Mouse (Mus musculus) embryonic facial prominence, embryonic 11.5 days (tissue): Measurements from ENCODE around the gene Gm49383. TPM values are rescaled to one million over a fixed set of nuclear protein-coding genes. Genes with fewer than 3 reads are reported as not detected.
A peak's percentile ranks its signal among the peaks of the same experiment; 100 is the strongest.

Source experiments
- ATAC-seq: fragments of 200-750 bp; cut with Nextera tagmentation; replicated peaks from 2 replicates; pipeline ENCODE4 v1.8.0; 2017; ENCODE audit warnings: low read depth; ENCODE audit not compliant: insufficient number of reproducible peaks, low FRiP score, low TSS enrichment
- DNase-seq: peaks from one replicate; pipeline ENCODE4 v3.0.0-alpha.2; 2015; ENCODE audit warnings: low spot score
- H3K27ac ChIP-seq: fragments of 300-500 bp; sonication (generic); replicated peaks from 2 replicates; pipeline ENCODE4 v1.5.1; 2014; ENCODE audit warnings: mild to moderate bottlenecking, low read depth, low read length, control low read depth
- H3K27me3 ChIP-seq: fragments of 300-500 bp; sonication (generic); 2 replicates; pipeline ENCODE4 v1.6.1; 2014; ENCODE audit warnings: mild to moderate bottlenecking, low read length, moderate library complexity, mixed read lengths; ENCODE audit not compliant: control insufficient read depth, insufficient read depth
- H3K36me3 ChIP-seq: fragments of 300-500 bp; sonication (generic); replicated peaks from 2 replicates; pipeline ENCODE4 v1.6.1; 2014; ENCODE audit warnings: low read depth, mild to moderate bottlenecking, low read length, moderate library complexity, mixed read lengths; ENCODE audit not compliant: control insufficient read depth, insufficient read depth
- H3K4me1 ChIP-seq: fragments of 300-500 bp; sonication (generic); 2 replicates; pipeline ENCODE4 v1.6.1; 2014; ENCODE audit warnings: low read length, mixed read lengths; ENCODE audit not compliant: control insufficient read depth, insufficient read depth
- H3K4me2 ChIP-seq: fragments of 300-500 bp; sonication (generic); 2 replicates; pipeline ENCODE4 v1.6.1; 2014; ENCODE audit warnings: low read depth, mild to moderate bottlenecking, control low read depth, low read length, moderate library complexity
- H3K4me3 ChIP-seq: fragments of 300-500 bp; sonication (generic); 2 replicates; pipeline ENCODE4 v1.5.1; 2014; ENCODE audit warnings: low read depth, low read length, control low read depth
- H3K9ac ChIP-seq: fragments of 300-500 bp; sonication (generic); replicated peaks from 2 replicates; pipeline ENCODE4 v1.6.1; 2014; ENCODE audit warnings: mild to moderate bottlenecking, control low read depth, low read length
- H3K9me3 ChIP-seq: fragments of 300-500 bp; sonication (generic); replicated peaks from 2 replicates; pipeline ENCODE4 v1.6.1; 2016; ENCODE audit warnings: mild to moderate bottlenecking, low read length, inconsistent platforms, mixed read lengths; ENCODE audit not compliant: control insufficient read depth
- WGBS: fragments of 180-500 bp; shearing (Covaris S2); extraction: QIAGEN DNeasy Blood & Tissue Kit; methylation state at CpG from one replicate; pipeline ENCODE4 v1.1.7; 2014; 5-methylcytosine and 5-hydroxymethylcytosine counted together
- polyA plus RNA-seq: library from polyadenylated mRNA; unstranded; fragments of >200 nt; fragmentation: Nextera tagmentation; extraction: Ambion mirVana; gene quantifications from 2 replicates; pipeline ENCODE4 v1.2.1, GENCODE M21; 2014

Gene Gm49383
- polyA plus RNA-seq, 1 experiment from 2014 or later = 43.7 TPM

DNA sequence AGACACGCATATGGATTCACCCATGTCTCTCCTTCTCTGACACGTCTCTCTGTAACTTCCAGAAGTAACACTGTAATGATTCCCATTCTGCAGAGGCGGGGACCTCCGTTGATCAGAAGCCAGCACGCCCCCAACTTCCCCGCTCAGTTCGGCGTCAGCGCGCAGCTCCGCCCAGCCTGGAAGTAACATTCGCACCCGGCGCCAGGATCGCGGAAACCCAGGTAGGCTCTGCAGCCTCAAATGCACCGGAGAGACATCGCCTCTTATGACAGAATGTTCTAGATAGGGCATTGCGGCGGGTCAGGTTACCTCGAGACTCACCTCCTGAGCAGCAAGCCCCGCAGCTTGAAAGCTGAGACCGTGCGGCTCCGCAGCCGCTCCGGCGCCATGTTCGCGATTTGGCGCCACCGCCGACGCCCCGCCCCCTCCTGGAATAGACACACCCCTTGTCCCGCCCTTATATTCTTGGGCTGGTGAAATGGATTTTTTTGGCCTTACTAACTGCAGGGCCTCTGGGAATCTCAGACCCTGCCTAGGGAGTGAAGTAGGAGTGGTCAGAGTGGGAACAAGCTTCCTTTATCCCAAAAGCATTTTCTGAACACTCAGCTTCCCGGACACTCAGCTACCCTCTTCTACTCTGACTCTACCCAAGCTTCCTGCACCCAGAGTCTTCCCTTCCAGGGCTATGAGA is 31.0 kb upstream of the Gm49383 start, which contains the start of gene Pole2:
Gene Pole2 (minus strand): TSS at position 420 of the 691 bp plus-strand sequence.
- H3K36me3 ChIP-seq = no peaks in the 10 kb centered on the region
- under 1% methylated on average over 37 of the region's 37 CpGs for WGBS
- no peaks in the 10 kb centered on the region for H3K4me1 ChIP-seq
- peak within 1 kb of the TSS; percentile 53 for H3K4me3 ChIP-seq
- peak within 1 kb of the TSS; percentile 57 for H3K27ac ChIP-seq
- no peaks in the 10 kb centered on the region for H3K9me3 ChIP-seq
- no peaks in the 10 kb centered on the region for H3K27me3 ChIP-seq
- ATAC-seq = peak; percentile 91
- peak; percentile 90 for DNase-seq
- H3K9ac ChIP-seq = peak within 1 kb of the TSS; percentile 72
- H3K4me2 ChIP-seq = peak within 1 kb of the TSS; percentile 44

DNA sequence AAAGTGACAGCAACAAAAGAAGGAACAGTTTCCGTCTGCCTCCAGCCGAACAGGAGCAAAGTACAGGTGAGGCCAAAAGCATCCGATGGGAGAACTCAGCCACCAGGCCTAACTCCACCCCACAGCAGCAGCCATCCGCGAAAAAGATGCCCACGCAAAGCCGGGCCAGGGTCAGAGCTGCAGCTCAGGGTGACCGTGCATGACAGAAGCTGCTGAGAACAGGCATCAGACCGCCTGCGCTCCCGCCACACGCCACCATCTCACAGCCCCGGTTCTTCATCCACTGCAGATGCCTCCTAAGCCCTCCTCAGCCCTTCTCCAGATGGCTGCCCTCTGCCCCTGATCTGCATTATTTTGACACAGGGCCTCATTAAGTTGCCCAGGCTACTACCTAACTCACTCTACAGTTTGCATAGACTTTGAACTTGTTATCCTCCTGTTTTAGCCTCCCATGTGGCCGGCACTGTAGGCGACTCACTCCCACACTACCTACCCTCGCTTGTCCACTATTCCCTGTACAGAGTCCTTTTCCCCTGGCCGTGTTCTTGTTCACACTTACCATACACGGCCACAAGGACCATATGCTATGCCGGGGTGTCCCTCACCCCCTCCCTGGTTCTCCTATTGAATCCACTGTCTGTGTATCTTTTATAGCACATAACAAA is 23.8 kb upstream of the Gm49383 start:
- DNase-seq (no peak), ATAC-seq (no peak)
- no peak overlapping the region for H3K4me3 ChIP-seq
- H3K27me3 ChIP-seq = no peaks in the 10 kb centered on the region
- H3K9ac ChIP-seq = no peak overlapping the region
- H3K9me3 ChIP-seq = no peaks in the 10 kb centered on the region
- no peaks in the 10 kb centered on the region; the same call in 1 of the 2 replicates for H3K36me3 ChIP-seq
- no peak overlapping the region for H3K4me2 ChIP-seq
- H3K4me1 ChIP-seq = no peaks in the 10 kb centered on the region
- H3K27ac ChIP-seq = no peak overlapping the region
- 92% methylated on average over 19 of the region's 19 CpGs for WGBS

DNA sequence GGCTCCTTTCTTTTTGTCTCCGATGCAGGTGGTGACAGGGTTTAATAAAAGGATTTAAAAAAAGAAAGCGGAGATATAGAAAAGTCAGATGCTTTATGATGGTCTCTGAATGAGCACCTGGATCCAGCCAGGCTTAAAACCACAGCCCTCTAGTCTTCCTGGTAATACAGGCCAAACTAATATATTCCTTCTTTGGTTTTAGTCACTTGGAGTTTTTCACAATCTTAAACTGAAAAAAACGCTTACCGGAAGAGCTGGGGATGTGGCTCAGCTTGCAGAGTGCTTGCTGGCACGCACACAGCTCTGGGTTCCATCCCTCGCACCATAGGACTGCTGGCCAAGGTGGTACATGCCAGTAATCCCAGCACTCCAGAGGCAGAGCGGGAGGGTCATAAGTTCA is 19.7 kb upstream of the Gm49383 start:
- Histone ChIP-seq H3K4me2 (no peak overlapping the region), H3K9me3 (no peaks in the 10 kb centered on the region), H3K27ac (no peak overlapping the region), H3K9ac (no peak overlapping the region), H3K4me3 (no peak overlapping the region), H3K27me3 (no peaks in the 10 kb centered on the region), H3K4me1 (no peaks in the 10 kb centered on the region), H3K36me3 (no peaks in the 10 kb centered on the region; the same call in 1 of the 2 replicates)
- DNase-seq = no peak
- no peak for ATAC-seq
- 94% methylated on average over 7 of the region's 7 CpGs for WGBS

DNA sequence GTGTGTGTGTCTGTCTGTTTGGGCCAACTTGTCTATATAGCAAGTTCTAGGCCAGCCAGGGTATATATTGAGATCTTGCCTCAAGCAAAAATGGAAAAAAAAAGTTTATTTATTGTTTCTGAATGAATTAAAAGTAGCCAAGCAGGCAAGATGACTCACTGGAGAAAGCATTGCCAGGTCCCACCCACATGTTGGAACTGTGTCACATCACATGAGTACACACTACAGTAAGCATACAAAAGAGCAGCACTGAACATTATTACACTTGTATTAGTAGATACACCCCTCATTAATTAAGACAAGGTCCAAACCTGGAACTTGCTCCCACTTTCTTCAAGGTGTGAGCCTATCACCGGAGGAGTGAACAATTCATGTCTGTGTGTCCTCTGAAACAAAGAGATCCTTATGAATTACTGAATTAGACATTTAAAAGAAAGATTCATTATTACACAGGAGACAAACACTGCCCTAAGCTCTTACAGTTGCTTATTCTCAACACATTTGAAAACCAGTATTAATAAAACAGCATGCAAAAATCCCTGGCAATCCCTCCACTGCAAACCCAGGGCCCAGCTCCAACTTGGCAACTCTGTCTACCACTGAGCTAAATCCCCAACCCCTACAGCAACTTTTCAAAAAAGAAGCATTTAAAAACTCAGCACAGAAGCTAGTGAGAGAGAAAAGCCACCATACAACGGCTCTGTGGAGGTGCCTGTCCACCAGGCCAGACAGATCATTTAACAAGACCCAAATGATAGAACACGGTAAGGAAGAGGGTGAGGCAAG is 18.3 kb upstream of the Gm49383 start:
- H3K4me1 ChIP-seq = no peaks in the 10 kb centered on the region
- H3K27me3 ChIP-seq = no peaks in the 10 kb centered on the region
- H3K9me3 ChIP-seq = no peaks in the 10 kb centered on the region
- DNase-seq (no peak), ATAC-seq (no peak)
- no peak overlapping the region for H3K9ac ChIP-seq
- 91% methylated on average over 3 of the region's 3 CpGs for WGBS
- H3K4me3 ChIP-seq = no peak overlapping the region
- no peaks in the 10 kb centered on the region; the same call in 1 of the 2 replicates for H3K36me3 ChIP-seq
- no peak overlapping the region for H3K27ac ChIP-seq
- no peak overlapping the region for H3K4me2 ChIP-seq

DNA sequence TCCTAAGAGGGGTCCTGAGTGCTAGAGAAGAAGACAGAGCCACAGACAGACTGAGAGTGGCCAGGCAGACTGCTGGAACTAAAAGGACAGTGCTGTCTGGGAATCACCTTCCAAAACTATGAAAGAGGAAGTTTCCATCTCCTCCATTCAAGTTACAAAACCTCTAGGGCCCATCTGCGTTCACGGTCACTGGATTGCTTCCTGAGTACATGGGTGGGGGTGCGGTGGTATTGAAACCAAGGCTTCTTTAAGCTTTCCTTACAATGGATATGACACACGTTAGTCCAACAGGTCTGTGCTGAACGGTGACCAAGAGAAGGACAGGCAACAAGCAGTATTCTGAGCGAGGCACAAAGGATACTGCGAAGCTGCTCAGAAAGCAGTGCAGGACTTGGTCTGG is 17.5 kb upstream of the Gm49383 start:
- WGBS = 91% methylated on average over 7 of the region's 7 CpGs
- H3K4me3 ChIP-seq = no peak overlapping the region
- no peaks in the 10 kb centered on the region for H3K9me3 ChIP-seq
- no peaks in the 10 kb centered on the region for H3K27me3 ChIP-seq
- H3K36me3 ChIP-seq = no peaks in the 10 kb centered on the region; the same call in 1 of the 2 replicates
- ATAC-seq = no peak
- no peak for DNase-seq
- H3K27ac ChIP-seq = no peak overlapping the region
- no peak overlapping the region for H3K9ac ChIP-seq
- H3K4me2 ChIP-seq = no peak overlapping the region
- H3K4me1 ChIP-seq = no peaks in the 10 kb centered on the region

DNA sequence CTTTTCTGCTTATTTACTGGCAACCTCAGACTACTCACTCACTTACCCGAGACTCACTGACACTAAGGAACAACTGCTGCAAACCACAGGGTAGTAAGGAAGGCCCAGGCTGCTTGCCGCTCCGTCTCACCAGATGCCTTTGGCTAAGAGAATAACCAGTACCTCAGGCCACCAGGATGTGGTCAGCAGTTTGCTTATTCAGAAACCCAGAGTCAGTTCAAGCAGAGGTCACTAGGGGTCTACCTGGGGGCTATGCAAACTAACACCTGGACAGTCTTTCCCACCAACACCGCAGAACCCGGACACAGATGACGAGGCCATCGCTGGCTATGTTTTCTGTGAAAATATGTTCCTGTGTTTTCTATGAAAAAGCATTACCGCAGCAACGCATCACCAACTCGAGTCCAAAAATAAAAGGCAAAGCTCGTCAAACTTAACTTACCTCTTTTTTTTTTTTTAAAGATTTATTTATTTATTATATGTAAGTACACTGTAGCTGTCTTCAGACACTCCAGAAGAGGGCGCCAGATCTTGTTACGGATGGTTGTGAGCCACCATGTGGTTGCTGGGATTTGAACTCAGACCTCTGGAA is 16.4 kb upstream of the Gm49383 start:
- Histone ChIP-seq H3K36me3 (no peaks in the 10 kb centered on the region; the same call in 1 of the 2 replicates), H3K4me1 (no peaks in the 10 kb centered on the region), H3K27me3 (no peaks in the 10 kb centered on the region), H3K4me3 (no peak overlapping the region), H3K9ac (no peak overlapping the region), H3K4me2 (no peak overlapping the region), H3K9me3 (no peaks in the 10 kb centered on the region), H3K27ac (no peak overlapping the region)
- 94% methylated on average over 13 of the region's 13 CpGs for WGBS
- DNase-seq (no peak), ATAC-seq (no peak)

DNA sequence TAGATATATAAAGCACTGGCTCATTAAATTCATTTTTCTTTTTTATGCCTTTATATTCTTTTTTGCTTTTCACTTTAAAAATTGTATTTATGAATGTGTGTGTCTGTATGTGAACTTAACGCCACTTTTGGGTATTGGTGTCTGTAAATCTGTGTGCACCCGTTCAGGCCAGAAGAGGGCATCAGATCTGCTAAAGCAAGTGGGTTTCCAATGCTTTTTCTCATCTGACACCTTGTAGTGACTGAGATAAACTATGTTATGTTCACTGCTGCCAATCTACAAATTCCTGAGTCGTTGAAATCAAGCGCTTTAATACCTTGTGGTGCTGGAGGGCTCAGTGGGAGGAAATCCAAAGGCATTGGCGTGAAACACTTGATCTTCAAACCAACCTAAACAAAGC is 14.2 kb upstream of the Gm49383 start:
- H3K9ac ChIP-seq = no peak overlapping the region
- H3K27ac ChIP-seq = no peak overlapping the region
- no peaks in the 10 kb centered on the region for H3K27me3 ChIP-seq
- no peaks in the 10 kb centered on the region for H3K4me1 ChIP-seq
- ATAC-seq (no peak), DNase-seq (no peak)
- H3K4me2 ChIP-seq = no peak overlapping the region
- H3K9me3 ChIP-seq = no peaks in the 10 kb centered on the region
- H3K36me3 ChIP-seq = no peaks in the 10 kb centered on the region; the same call in 1 of the 2 replicates
- 89% methylated on average over 5 of the region's 5 CpGs for WGBS
- no peak overlapping the region for H3K4me3 ChIP-seq
